Mouse (Mus musculus) urinary bladder, postnatal 14 days (tissue): ENCODE data around the gene Slc25a35.
"Not testable (repeated sequence)": the region's sequence is repeated elsewhere in the genome, so short reads cannot be mapped to it uniquely, and the experiment has no call there.

ENCODE experiments used
- DNase-seq: peaks from one replicate; pipeline ENCODE4 v3.0.0; 2021; ENCODE audit warnings: low spot score

The Slc25a35 gene

DNA sequence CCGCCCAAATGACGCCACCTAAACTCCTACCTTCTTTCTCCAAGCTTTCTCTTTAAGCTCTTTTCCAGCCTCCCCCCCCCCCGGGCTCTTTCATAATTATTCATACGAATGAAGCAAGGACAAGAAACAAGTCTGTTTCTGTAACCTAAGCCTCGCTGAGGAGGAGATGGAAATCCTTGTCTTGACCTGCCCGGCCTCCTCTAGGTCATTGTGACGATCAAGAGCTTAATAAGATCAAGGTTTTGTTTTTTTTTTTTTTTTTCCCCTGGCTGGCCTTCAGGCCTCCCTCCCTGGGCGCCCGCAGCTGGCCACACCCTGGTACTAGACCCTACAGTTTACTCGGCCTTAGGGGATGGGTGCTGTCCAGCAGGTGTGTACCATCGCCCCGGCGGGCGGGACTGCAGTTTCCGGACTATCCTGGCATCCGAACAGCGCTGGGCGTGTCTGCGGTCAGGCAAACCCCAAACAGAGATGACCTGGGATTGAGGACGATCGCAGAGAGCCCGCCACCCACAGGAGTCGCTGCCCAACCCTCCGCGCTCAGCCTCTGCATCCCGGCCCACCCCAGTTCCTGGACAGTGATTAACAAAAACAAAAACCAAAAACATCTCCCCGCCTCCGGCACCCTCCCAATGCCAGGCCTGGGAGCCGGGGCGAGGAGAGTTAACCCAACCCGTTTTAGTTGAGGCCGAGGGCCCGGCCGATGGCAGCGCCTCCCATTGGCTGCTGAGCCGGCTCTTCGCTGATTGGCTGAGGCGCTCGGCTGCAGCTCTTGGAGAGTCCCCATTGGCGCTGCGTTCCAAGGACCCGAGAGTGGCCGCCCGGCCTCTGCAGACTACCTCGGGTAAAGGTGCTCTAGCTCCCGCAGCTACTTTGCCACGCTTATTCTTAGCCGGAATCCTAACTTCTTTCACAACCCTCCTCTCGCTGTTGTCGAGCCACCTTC is at the start of gene Slc25a35:
Gene Slc25a35, plus strand, starts transcription at position 795 of the 946 bp plus-strand sequence.
- peak; percentile 92 for DNase-seq

DNA sequence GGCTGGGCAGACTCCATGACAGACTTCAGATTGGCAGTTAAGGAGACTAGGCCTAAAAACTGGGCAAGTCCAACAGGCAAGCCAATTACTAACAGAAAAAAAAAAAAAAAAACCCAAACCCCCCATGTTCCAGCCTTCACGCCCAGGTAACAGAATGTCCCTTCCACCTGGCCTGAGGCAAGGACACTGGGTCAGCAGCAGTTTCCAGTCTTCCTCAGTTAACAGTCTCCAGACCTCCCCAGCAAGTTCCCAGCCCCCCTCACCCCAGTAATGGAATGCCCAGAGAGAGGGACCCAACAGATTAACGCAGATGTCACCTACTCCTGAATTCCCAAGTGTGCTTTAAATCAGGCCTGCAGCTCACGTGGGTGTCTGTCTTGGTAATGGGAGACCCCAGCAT is 44.7 kb upstream of the Slc25a35 start:
- DNase-seq: no peak

DNA sequence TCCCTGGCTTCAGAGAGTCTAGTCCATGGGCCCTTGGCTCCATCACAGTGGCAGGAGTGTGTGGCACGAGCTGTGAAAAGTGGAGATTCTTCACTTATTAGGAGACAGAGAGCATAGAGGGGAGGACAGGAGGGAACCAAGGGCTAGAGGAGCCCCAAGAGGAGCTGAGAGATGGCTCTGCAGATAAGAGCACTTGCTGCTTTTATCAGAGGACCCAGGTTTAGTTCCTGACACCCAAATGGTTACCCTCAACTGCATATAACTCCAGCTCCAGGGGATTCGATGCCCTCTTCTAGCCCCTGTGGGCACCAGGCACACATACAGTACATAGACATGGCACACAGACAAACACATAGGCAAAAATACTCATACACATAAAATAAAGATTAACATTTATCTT is 43.2 kb upstream of the Slc25a35 start:
- DNase-seq: no peak

DNA sequence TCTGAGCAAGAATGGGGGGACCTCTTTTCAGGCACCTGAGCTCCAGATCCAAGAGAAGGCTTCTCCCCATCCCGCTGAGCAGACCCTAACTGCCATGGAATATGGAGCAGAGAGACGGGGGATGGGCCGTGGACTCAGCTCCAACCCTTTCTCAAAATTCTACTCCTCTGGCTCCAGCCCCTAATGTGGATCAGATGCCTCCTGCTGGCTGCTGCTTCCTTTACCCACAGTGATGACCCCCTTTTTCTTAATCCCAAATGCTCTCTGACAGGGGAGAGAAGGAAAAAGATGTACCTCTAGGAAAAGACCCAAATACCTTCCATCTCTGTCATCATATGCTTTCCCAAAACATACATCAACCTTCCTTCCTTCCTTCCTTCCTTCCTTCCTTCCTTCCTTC is 41.0 kb upstream of the Slc25a35 start, which contains the start of gene Odf4:
Gene Odf4, minus strand, starts transcription at position 101 of the 400 bp plus-strand sequence.
- no peak for DNase-seq

DNA sequence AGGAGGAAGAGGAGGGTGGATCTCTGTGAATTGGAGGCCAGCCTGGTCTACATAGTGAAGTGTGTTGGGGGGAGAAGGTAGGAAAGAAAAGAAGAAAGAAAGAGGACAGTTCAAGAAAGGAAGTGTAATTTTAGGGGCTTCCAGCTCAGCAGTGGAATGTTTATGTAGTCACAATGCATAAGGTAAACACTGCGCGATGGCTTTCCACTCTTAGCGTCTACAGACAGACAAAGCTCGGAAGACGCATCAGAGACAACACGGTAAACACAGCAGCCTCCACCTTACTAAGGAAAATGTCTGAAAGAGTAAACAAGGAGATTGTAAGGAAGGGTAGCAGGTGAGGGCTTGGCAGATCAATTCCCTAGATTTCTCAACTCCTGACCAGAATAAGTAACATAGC is 38.0 kb upstream of the Slc25a35 start:
- DNase-seq: no peak

DNA sequence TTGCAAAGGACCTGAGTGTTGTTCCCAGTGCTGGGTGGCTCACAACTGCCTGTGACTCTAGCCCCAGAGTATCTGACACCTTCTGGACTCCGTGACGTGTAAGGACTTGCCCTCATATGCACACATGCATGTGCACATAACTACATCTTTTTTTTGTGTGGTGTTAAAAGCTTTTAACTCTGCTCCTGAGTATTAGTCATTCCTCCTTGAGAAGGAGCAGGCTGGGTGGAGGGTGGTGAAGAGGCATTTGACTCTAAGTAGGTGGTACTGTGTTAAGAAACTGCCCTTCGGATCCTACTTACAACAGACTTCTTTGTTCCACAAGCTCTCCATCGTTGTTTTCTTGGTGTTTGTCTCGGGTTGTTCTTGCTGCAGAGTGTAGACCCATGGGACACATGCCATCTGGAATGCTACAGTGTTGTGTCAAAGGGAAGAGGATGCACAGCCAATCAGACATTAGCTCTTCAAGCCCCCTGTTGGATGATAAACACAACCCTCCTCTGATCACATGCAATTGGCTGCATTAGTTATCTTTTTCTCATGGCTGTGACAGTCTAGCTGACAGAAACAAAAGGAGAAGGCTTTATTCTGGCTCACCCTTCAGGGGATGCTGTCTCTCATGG is 33.9 kb upstream of the Slc25a35 start:
- DNase-seq: no peak

DNA sequence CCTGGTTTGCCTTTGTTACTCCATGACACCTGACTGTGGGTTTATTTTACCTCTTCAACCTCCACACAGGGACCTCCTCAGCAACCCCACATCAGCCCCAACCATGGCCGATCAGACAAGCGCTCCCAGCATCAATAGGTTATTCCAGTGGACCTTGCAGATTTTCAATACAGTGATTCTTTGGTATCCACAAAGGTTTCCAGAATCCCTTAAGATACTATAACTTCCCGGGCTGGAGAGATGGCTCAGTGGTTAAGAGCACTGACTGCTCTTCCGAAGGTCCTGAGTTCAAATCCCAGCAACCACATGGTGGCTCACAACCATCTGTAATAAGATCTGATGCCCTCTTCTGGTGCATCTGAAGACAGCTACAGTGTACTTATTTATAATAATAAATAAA is 31.0 kb upstream of the Slc25a35 start:
- DNase-seq: not testable (repeated sequence)

DNA sequence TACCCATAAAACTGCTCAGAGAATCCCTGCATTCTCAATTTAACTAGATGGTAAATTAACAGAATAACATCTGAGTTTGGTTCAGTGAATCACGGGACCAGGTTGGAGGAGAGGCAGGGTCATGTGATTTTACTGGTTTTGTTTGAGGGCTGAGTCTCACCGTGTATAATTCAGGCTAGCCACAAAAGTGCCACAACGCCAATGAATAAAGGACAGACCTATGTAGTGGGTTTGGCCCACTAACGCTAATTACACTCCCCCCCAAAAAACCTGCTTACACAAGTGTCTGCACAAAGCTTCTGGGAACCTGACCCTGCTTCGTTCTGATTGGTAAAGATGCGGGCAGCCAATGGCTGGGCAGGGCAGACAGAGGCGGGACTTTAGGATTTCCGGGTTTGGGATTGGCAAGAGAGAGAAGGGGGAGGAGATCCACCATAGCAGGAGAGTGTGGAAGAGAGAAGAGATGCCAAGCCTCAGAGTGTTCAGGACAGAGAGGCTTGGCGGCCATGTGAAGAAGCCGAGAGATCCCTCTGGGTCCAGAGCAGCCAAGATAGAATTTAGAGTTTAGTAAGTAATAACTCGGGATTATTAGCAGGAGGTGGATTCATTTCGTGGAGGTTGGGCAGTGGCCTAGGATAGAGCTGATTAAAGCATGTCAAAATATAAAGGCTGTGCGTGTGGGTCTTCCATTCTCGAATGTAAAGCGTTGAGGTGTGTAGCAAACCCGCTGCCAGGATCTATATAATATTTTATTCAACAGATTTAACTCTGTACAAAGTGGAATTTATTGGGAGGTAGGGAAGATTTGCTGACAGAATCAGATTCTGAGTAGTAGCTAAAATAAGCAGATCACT is 28.3 kb upstream of the Slc25a35 start:
- DNase-seq: peak; percentile 88

DNA sequence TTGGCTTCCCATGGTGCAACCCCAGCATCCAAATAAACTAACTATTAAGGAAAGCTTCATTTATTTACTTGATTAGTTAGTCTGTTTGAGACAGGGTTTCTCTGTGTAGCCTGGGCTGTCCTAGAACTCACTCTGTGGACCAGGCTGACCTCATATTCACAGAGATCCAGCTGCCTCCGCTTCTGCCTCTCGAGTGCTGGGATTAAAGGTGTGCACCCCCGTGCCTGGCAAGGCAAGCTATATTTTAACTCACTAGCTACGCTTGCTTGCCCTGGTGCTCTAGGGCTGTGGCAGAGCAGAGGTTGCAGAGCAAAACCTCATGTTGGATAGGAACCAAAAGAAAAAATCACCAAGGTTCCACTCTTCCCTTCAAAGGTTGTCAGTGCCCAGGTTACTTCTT is 27.4 kb upstream of the Slc25a35 start:
- no peak for DNase-seq

DNA sequence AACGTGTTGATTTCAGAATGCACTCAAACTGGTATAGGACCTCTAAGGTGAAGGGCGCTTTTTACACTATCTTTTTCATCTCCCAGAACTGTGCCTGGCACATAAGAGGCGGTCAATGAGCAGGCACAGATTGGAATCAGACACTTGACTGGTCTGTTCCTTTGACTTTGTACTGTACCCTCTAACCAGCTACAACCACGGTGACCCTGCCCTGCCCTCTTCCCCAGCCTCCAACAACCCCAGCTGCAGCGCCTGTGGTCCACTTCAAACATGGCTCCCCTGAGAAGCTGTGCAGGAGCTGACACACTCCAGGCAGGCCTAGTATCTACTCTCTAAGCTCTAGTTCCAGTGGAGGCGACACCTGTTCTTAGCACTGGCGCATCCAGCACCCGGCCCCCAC is 25.2 kb upstream of the Slc25a35 start:
- DNase-seq: no peak

DNA sequence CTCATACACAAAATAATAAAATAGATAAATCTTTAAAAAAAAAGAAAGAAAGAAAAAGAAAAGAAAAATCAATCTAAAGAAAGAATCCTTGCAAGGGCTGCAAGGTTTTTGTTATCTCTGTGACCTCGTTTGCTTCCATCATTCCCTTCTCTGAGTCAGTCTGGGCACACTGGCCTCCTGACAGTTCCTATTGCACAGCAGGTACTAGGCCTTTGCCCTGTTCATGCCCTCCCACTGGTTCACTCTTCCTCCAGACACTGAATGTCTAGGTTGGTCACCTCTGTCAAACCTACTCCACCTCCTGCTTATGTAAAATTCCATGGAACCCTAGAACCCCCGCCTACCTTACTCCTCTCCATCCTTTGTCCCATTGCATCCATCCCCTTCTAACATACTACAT is 22.7 kb upstream of the Slc25a35 start:
- DNase-seq: no peak

DNA sequence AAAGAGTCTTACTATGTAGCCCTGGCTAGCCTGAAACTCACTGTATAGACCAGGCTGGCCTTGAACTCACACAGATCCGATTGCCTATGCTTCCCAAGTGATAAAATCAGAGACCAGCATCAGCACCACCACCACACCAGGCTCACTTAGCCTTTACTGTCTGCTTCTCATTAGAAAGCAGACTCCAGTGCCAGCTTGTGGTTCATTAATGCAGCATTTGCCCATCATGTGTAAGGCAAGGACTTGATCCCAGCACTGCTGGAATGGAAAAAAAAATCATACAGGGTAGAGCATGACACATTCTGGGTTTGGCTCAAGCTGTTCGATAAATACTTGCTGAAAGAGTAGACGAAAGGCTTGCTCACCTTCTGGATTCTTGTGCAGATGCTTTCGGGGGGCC is 21.9 kb upstream of the Slc25a35 start:
- no peak for DNase-seq

DNA sequence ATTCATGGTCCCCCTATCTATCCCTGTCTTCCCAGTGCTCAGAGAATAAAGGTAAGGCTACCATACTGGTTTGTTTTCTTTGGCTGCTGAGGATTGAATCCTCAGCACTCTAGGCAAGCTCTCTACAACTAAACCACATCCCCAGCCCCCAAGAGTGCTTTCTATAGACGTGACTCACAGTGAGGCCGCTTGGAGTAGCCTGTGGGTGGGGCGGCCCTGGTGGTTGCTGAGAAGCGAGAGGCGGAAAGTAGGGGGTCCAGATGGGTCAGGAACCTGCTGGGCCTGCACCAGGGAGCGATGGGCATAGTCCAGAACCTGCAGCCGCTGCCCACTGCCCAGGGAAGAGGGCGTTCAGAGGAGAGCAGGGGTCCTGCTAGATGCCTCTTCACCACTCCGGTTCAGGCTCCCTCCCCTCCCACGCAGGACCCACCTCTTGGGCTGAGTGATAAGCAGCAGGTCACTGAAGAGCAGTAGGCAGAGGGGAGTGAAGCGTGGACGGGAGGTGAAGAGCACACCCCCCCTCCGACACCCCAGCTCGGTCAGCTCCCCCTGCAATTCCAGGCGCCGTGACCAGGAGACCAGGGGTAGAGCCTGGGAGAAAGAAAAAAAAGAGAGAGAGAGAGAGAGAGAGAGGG is 21.0 kb upstream of the Slc25a35 start:
- DNase-seq: no peak

DNA sequence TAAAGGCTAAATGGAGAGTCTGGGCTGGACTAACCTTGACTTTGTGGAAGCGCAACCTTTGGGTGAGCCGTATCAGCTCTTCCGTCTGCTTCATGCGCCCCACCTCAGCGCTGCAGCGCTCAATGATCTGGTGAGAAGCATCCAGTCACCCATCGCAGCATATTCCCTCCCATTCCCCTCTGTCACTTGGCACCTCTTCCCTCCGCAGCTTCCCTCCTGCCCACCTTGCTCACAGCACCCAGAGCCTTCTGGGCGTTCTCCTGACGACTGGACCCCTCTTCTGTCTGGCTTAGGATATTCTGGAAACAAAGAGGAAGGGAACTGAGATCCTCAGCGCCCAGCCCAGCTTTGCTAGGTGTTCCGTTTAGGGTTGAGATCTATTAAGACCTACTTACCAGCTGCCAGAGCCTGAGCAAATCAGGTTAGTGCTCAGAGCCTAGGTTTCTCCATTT is 20.4 kb upstream of the Slc25a35 start:
- DNase-seq: no peak

DNA sequence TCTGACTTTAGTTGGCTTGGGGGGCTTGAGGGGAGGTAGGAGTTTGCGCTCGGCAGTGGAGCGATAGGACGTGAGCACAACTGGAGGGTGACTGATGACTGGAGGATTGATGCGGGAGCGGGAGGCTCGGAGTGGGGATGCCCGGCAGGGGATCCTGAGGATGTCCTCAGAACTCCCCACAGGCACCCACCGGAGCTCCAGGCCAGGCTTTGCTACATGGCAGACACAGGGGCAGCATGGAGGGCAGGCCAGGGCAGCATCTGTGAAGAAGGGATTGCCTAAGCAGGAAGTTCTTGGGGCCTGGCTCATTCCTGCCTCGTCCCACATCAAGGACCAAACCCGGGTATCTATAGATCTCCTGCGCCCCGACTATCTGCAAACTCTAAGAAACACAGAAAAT is 14.0 kb upstream of the Slc25a35 start:
- DNase-seq: no peak

DNA sequence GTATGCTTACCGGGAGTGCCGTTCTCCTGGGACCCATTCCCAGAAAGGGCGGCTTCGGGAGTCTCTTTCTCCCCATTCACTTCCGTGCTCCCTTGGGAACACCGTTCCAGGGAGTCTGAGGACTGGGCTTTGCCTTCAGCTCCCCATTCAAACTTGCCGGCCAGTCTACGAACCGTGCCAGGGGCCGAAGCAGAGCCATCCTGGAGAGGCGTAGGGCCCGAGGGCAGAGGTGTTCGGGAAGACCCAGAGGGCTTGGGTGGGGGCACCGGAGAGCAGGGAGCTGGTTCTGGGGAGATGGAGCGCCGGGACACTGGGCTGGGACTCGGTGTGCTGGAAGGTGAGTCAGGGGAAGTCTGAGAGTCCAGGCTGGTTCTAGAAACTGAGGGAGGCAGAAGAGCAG is 13.5 kb upstream of the Slc25a35 start:
- no peak for DNase-seq

DNA sequence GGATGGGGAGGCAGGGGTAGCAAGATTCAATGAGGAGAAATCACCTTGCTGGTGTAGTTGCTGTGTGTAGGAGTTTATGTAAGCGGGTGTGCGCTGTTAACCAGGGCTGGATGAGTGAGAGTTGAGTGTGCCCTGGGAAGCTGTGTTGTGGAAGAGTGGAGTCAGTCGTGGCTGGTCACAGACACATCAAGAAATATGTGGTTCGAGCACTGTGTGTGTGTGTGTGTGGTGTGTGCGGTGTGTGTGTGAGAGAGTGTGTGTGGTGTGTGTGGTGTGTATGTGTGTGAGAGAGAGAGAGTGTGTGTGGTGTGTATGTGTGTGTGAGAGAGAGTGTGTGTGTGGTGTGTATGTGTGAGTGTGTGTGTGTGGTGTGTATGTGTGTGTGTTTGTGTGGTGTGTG is 12.5 kb upstream of the Slc25a35 start:
- DNase-seq: no peak

DNA sequence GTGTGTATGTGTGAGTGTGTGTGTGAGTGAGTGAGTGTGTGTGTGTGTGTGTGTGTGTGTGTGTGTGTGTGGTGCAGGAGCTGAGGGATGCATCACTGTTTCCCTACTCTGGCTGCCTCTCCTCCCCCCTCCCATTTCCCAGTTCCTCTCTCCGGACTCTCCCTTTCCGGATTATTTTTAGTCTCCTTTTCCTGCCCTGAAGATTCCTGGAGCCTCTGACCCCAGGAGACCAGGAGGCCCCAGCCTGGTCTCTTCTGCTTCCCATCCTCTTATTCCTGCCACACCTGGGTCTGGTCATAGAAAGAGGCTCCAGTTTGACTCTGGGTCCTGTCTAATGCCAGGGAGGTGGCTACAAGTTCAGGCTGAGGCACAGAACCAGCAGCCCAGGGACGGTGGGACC is 11.8 kb upstream of the Slc25a35 start:
- no peak for DNase-seq

DNA sequence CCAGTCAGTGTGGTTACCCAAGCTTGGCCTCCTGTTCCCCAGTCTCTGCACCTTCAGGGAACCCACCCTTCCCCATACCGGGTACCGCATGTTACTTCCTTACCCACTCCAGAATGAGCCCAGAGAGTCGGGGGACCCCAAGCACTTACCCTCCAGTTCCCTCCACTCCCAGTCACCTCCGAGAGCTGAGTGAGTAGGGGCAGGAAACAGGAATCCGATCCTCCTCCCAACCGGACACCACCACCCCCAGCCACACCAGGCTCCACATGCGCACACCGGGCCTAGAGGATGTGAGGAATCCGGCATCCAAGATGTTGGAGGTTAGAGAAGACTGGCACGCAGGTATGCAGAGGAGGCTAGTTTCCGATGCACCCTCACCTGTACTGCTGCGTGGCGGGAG is 11.2 kb upstream of the Slc25a35 start:
- DNase-seq: no peak

DNA sequence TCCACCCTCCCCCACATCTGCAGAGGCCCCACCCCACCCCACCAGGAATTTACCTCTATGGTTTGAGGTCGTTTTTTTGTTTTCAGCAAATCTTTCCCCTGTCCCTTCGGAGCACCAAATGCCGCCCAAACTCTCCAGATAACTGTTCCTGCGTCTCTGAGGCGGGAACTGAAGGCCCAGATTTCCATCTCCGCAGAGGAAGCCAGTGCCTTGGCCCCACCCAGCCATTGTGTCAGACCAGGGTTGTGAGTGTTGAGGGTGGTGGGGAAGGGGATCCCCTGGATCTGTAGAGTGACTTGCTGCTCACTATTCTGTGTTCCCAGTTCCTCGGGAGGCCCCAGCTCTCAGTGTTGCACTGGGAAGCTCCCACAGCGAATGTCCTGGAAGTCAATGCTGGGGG is 10.6 kb upstream of the Slc25a35 start, which contains the start of gene Arhgef15:
Gene Arhgef15, minus strand, starts transcription at position 173 of the 400 bp plus-strand sequence.
- no peak for DNase-seq

DNA sequence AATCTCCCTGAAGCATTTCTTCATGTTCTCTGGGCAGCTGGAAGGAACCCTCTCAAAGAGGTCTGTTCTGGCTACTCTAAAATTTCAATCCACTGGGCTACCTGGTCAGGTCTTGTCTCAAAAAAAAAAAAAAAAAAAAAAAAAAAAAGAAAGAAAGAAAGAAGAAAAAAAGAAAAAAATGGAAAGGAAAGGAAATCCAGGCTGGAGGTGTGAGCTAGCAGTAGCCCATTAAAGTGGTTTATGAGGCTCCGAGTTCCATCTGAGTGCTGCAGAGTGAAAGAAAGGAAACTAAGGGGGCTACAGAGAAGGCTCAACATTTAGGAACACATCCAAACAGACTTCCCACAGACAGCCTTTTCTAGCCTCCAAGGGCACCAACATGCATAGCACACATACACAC is 10.0 kb upstream of the Slc25a35 start:
- no peak for DNase-seq

DNA sequence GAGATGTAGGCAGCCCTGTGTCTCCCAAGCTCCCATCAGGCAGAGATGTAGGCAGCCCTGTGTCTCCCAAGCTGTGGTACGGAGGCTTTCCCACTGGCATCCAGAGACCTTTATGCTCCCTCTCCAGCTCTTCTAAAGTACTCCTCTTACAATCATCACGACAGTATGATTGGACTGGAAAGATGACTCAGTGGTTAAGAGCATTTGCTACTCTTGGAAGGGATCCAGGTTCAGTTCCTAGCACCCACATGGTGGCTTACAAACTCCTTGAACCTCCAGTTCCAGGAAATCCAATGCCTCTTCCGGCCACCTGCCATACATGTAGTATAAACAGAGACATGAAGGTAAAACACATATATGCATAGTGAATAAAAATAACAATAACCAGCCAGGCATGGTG is 6.3 kb upstream of the Slc25a35 start:
- DNase-seq: no peak
